Mouse (Mus musculus) thymus, adult 2 months (tissue): ENCODE measurements around the gene Hoxa10. TPM values are rescaled to one million over a fixed set of nuclear protein-coding genes. Genes with fewer than 3 reads are reported as not detected.

ENCODE experiments used
- DNase-seq: peaks from one replicate; pipeline ENCODE4 v3.0.0; 2021
- H3K27ac ChIP-seq: fragments of 200-500 bp; 2 replicates; pipeline ENCODE4 v1.5.1; 2012; ENCODE audit warnings: low read length, control low read depth; ENCODE audit not compliant: control insufficient read depth, insufficient read depth
- H3K27me3 ChIP-seq: fragments of 200-500 bp; 2 replicates; pipeline ENCODE4 v1.6.1; 2012; ENCODE audit warnings: mild to moderate bottlenecking, low read length, moderate library complexity, mixed read lengths; ENCODE audit not compliant: control insufficient read depth, insufficient read depth
- H3K36me3 ChIP-seq: fragments of 200-500 bp; 2 replicates; pipeline ENCODE4 v1.6.1; 2012; ENCODE audit warnings: mild to moderate bottlenecking, low read length, moderate library complexity; ENCODE audit not compliant: control insufficient read depth, insufficient read depth
- H3K4me1 ChIP-seq: fragments of 200-500 bp; replicated peaks from 2 replicates; pipeline ENCODE4 v1.6.1; 2012; ENCODE audit warnings: low read length; ENCODE audit not compliant: control insufficient read depth, insufficient read depth
- H3K4me3 ChIP-seq: fragments of 200-500 bp; 2 replicates; pipeline ENCODE4 v1.5.1; 2012; ENCODE audit warnings: mild to moderate bottlenecking, low read length, control low read depth, moderate library complexity; ENCODE audit not compliant: control insufficient read depth, insufficient read depth
- CTCF ChIP-seq: fragments of 200-500 bp; IDR thresholded peaks from 2 replicates; pipeline ENCODE4 v1.5.1; 2012; ENCODE audit warnings: mild to moderate bottlenecking, control low read depth, low read length, moderate library complexity, borderline replicate concordance; ENCODE audit not compliant: control insufficient read depth, poor library complexity, insufficient read depth; ENCODE audit errors: extremely low read depth
- POLR2A ChIP-seq: fragments of 200-500 bp; IDR thresholded peaks from 2 replicates; pipeline ENCODE4 v1.6.1; 2012; ENCODE audit warnings: mild to moderate bottlenecking, low read length, control low read depth, moderate library complexity; ENCODE audit not compliant: control insufficient read depth, poor library complexity, insufficient read depth; ENCODE audit errors: extremely low read depth
- WGBS: fragments of 180-500 bp; shearing (Covaris S2); methylation state at CpG from one replicate; pipeline ENCODE4 v1.1.7; 2018; 5-methylcytosine and 5-hydroxymethylcytosine counted together
- polyA plus RNA-seq: library from polyadenylated mRNA; depleted of rRNA; stranded (reverse); fragments of >200 nt; gene quantifications from 2 replicates; pipeline ENCODE4 v1.2.3, GENCODE M21; 2012

The Hoxa10 gene
- polyA plus RNA-seq, 1 experiment, result not detected

DNA sequence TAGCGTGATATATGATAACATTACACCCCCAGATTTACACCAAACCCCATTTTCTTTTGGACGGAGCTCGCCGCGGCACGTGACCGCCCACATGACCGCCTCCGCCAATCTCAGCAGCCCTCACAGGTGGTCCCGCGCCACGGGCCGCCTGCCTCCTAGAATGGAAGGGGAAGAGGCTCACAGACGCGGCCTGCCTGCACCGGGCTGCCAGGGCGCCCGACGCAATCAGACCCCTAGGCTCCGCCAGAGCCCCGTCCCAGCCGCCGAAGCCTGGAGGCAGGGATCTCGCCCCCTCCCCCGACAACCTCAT is 23.2 kb downstream of the Hoxa10 start:
- DNase-seq, result peak; percentile 67
- no peak overlapping the region for H3K27ac ChIP-seq
- under 1% methylated on average over 25 of the region's 25 CpGs for WGBS
- H3K27me3 ChIP-seq, result peaks cover 27% of the 10 kb centered on the region
- peaks cover 18% of the 10 kb centered on the region for H3K4me1 ChIP-seq
- no peaks in the 10 kb centered on the region for H3K36me3 ChIP-seq
- peak overlapping the region; percentile 58 for H3K4me3 ChIP-seq
- TF ChIP-seq POLR2A (no peak), CTCF (no peak)

- Histone ChIP-seq H3K27ac (no peak overlapping the region), H3K4me3 (peak overlapping the region; percentile 58), H3K36me3 (no peaks in the 10 kb centered on the region), H3K4me1 (peaks cover 23% of the 10 kb centered on the region), H3K27me3 (peaks cover 29% of the 10 kb centered on the region)
- no peak for DNase-seq
- no peak for TF ChIP-seq POLR2A
- TF ChIP-seq CTCF, result no peak
- WGBS, result under 1% methylated on average over 58 of the region's 60 CpGs
Measured at GRCm38 (mm10) chr6:52216691-52217458, 23.8 kb downstream of the Hoxa10 start.

DNA sequence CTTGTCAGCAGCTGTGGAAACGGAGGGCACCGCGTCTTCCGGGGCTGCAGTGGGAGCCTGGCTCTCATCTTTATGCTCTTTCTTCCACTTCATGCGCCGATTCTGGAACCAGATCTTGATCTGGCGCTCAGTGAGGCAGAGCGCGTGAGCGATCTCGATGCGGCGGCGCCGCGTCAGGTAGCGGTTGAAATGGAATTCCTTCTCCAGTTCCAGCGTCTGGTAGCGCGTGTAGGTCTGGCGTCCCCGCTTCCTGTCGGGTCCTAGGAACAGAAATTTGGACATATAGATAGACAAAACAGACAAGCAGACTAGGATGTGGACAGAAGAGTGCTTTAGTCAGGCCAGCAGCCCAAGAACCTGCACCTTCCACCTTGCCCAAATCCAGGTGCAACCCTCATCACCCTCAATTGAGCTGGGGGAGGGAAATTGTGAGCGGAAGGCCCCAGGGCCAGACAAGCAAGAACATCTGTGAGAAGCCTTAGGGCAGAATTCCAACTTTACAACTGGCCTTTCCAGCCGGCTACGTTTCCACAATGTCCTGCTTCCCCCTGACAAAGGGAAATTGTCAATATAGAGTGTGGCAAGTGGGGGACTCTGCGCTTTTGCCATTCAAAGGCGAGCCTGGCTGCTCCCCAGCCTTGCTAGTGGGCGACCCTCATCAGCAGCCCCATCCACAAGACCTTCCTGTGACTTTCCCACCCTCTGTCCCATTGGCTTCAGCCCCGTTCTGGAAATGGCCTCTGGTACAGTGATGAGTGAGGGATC is 24.7 kb downstream of the Hoxa10 start:
- WGBS, result 30% methylated on average over 30 of the region's 30 CpGs

DNA sequence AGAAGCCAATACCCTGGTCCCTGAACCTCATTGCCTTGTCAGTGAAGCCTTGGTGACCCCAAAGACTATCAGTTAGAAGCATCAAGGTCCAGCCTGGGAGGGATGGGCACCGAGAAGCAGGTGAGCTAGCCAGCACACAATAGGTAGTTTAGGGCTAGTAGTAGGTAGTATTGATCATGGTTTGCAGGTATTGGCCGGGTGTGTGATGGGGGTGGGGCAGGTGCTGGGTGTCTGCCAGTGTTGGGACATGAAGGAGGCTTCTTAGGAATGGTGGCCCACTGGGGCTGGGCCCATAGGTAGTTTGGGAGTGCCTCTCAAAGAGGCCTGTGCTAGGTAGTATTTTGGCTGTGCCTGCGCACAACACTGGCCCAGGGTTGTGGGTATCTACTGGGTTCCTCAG is 25.6 kb downstream of the Hoxa10 start:
- Histone ChIP-seq H3K27ac (no peak overlapping the region), H3K4me1 (peaks cover 24% of the 10 kb centered on the region), H3K4me3 (no peak overlapping the region), H3K36me3 (no peaks in the 10 kb centered on the region), H3K27me3 (peaks cover 28% of the 10 kb centered on the region)
- no peak for DNase-seq
- whole genome bisulfite sequencing, result 83% methylated on average over 3 of the region's 3 CpGs
- no peak for TF ChIP-seq CTCF
- TF ChIP-seq POLR2A, result no peak

More for the DNA sequence above, 24.7 kb downstream of the Hoxa10 start:
- DNase-seq, result no peak
- TF ChIP-seq CTCF, result no peak
- no peak for TF ChIP-seq POLR2A
- Histone ChIP-seq H3K27me3 (peaks cover 30% of the 10 kb centered on the region), H3K4me1 (peaks cover 24% of the 10 kb centered on the region), H3K4me3 (no peak overlapping the region), H3K27ac (no peak overlapping the region), H3K36me3 (no peaks in the 10 kb centered on the region)

- H3K4me3 ChIP-seq, result no peak overlapping the region
- no peaks in the 10 kb centered on the region for H3K36me3 ChIP-seq
- peaks cover 24% of the 10 kb centered on the region for H3K4me1 ChIP-seq
- no peak for DNase-seq
- no peak overlapping the region for H3K27ac ChIP-seq
- WGBS, result 73% methylated on average over 5 of the region's 5 CpGs
- peaks cover 26% of the 10 kb centered on the region for H3K27me3 ChIP-seq
- TF ChIP-seq POLR2A (no peak), CTCF (no peak)
Measured at GRCm38 (mm10) chr6:52214271-52214670, 26.4 kb downstream of the Hoxa10 start.

- Histone ChIP-seq H3K4me1 (peaks cover 27% of the 10 kb centered on the region), H3K36me3 (no peaks in the 10 kb centered on the region), H3K27ac (peak within 1 kb of the TSS; percentile 10; the same call in 1 of the 2 replicates), H3K27me3 (peaks cover 22% of the 10 kb centered on the region; the same call in 1 of the 2 replicates), H3K4me3 (peak within 1 kb of the TSS; percentile 44)
- 4% methylated on average over 38 of the region's 38 CpGs for WGBS
- TF ChIP-seq CTCF (no peak), POLR2A (no peak)
- no peak for DNase-seq
Measured at GRCm38 (mm10) chr6:52213119-52213986, 27.3 kb downstream of the Hoxa10 start, which contains the start of the genes Hoxa3 and Gm28308. Gene Hoxa3 (minus strand): TSS chr6:52213336. Gene Gm28308 (minus strand): TSS chr6:52213339.
